Mouse (Mus musculus) forelimb bud, embryonic 11.5 days (tissue): Measurements from ENCODE around the gene Hist1h2ad.
"Not testable (repeated sequence)": the region's sequence is repeated elsewhere in the genome, so short reads cannot be mapped to it uniquely, and the experiment has no call there.

Experiments
- DNase-seq: peaks from one replicate; pipeline ENCODE4 v3.0.0-alpha.2; 2012; ENCODE audit warnings: low read depth, low spot score

The Hist1h2ad gene

DNA sequence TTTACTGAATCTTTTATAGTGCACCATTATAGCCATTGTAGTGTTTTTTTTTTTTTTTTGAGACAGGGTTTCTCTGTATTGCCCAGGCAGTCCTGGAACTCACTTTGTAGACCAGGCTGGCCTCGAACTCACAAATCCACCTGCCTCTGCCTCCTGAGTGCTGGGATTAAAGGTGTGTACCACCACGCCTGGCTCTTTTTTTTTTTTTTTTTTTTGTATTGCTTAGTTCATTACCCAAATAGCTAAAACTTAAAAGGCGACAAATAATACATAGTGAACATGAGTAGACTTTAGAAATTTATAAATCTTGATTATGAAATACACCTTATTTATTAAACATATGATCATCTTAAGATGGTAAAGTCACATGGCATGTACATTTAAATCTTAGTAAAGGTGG, 32.7 kb upstream of the Hist1h2ad start:
- DNase-seq, result no peak

DNA sequence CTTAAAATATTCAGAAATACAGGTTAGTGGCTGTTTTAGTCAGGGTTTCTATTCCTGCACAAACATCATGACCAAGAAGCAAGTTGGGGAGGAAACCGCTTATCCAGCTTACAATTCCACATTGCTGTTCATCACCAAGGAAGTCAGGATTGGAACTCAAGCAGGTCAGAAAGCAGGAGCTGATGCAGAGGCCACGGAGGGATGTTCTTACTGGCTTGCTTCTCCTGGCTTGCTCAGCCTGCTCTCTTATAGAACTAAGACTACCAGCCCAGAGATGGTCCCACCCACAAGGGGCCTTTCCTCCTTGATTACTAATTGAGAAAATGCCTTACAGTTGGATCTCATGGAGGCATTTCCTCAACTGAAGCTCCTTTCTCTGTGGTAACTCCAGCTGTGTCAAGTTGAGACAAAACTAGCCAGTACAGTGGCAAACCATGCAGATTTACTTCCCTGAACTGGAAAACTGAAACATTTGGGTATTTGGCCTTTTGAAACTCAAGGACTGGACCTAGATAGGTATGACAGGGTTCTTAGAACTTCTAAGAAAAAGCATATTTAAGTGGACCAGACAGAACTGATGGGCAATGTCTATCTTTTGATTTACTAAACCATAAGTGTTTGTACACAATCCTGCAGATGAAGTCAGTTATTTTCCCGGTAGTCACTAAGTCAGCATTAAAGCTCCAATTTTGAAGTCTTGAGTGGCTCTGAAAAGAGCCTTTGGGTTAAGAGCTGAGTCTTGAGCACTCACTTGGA, 31.8 kb upstream of the Hist1h2ad start:
- DNase-seq, result not testable (repeated sequence)

- peak; percentile 95 for DNase-seq
Measured at GRCm38 (mm10) chr13:23542999-23543607, 31.1 kb upstream of the Hist1h2ad start, which contains the start of gene Hist1h2bh. TSS of gene Hist1h2bh (minus strand) at chr13:23543392.

- DNase-seq, result peak; percentile 97
Measured at GRCm38 (mm10) chr13:23543965-23544786, 30.0 kb upstream of the Hist1h2ad start, which contains the start of gene Hist1h3f. TSS of gene Hist1h3f (plus strand) at chr13:23544052.

DNA sequence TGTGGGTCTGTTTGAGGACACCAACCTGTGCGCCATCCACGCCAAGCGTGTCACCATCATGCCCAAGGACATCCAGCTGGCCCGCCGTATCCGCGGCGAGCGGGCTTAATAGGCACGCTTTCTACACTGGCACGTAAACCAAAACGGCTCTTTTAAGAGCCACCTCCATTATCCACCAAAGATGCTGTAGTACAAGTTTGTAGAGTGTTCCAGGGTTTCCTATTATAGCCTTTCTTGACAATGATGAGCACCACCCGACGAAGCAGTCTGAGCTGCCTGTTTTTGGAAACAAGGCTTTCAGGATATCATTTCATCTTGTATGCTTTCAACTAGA, 29.4 kb upstream of the Hist1h2ad start:
- not testable (repeated sequence) for DNase-seq

DNA sequence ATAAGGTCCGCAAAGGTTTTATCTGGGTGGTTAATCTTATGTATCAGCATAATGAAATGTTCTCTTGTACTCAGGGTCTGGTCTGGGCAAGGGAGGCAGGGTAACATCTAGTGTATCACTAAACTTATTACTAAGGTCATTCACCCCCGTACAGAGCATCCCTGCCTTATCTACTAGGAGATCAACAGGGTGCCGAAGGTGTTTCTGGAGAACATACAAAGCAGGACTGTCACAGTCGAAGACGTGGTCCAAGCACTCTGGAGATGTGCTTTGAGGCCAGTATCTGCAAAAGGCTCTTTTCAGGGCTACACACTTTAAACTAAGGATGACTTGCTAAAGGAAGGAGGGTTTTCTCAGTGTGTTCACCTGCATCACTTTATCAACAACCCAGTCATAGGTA, 27.5 kb upstream of the Hist1h2ad start:
- DNase-seq, result no peak

GRCm38 (mm10) chr13:23550761-23551145, 23.4 kb upstream of the Hist1h2ad start:
- no peak for DNase-seq

DNA sequence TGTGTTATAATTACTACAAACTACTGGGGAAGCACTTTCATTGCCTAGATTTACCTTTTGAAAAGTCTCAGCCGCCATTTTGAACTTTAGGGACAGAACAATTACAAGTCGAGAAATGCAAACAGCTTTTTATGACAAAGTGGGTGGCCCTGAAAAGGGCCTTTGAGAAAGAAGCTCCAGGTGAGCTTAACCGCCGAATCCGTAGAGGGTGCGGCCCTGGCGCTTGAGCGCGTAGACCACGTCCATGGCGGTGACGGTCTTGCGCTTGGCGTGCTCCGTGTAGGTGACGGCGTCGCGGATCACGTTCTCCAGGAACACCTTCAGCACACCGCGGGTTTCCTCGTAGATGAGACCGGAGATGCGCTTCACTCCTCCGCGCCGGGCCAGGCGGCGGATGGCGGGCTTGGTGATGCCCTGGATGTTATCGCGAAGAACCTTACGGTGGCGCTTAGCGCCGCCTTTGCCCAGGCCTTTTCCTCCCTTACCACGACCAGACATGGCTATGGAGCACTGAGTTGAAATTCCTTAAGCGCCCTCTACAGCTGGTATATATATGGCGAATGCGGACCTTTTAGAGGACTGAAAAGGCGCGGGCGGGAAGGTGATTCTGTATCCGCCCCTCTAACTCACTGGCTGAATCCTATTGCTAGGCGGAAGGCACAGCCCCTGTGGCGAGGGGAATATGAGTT, 22.9 kb upstream of the Hist1h2ad start, which contains the start of gene Hist1h4f:
Gene Hist1h4f, minus strand, starts transcription at position 503 of the 689 bp plus-strand sequence.
- DNase-seq, result peak; percentile 97

DNA sequence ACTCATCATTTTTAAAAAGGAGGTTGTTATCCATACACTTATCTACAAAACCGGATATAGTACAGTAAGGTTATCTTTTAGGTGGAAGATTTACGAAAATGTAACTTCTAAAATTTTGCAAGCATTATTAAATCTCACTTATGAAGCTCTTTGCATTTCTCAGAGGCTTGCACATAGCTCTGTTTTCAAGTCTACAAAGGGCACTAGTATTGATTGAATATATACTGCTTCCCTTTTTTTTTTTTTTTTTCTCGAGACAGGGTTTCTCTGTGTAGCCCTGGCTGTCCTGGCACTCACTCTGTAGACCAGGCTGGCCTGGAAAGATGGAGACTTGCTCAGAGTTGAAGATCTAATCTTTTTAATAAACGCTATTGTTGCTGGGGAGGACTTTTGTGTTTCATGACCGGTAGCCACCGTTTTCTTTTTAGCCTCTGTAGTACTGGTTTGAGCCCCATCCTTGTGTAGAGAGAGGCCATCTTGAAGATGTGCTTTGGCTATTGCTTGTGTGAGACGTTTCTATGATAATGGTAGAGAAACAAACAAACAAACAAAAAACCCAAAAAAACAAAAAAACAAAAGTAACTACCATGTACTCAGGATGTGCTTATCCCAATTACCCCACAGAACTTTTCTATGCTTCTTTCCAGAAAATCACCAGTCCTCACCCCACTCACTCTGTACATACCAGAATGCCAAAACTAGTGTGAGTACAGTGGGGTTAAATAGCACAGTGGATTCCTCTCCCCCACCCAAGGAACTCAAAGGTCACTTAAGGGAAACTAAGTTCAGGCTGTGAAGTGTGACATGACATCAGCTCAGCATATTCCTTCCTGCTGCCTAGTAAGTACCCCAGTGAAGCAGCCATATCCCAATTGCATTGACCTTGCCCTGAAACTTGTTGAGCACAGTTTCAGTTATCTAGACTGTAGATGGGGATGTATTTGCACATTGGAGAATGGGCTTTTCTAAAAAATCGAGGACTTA, 22.0 kb upstream of the Hist1h2ad start:
- DNase-seq, result no peak

DNA sequence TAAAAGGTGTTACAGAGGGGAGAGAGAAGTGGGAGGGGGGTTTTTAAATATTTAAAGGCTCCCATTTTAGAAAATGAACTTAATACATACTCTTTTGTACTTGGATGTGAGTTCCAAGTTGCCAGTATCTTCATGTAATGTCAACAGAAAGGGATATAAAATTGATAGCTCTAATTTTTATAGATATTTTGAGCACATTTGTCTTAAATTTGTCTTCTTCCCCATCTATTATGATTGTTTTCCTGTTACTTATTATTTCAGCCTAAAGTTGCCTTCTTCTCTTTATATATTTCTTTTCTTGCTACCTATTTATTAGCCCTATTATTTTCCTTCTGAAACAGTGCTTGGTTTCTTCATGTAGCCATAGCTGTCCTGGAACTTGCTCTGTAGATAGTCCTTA, 21.2 kb upstream of the Hist1h2ad start, which contains the start of gene Hist1h1d:
Gene Hist1h1d, plus strand, starts transcription at position 301 of the 400 bp plus-strand sequence.
- no peak for DNase-seq

DNA sequence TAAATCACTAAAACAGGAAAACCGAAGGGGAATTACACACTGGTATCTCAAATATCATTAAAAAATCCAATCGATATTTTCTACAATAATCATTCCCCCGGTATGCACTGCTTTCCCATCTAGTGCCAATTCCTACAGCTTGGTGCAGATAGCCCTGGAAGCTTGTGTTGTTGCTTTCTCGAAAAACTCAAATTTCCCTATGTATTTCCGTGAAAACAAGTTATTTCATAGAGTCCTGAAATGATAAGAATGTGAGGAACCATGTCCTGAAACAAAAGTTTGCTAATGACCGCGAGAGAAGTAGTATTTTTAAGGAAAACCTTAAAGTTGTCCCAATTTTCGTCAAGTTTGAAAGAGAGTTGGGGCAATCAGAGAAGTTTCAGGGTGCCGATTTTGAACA, 19.8 kb upstream of the Hist1h2ad start:
- no peak for DNase-seq

DNA sequence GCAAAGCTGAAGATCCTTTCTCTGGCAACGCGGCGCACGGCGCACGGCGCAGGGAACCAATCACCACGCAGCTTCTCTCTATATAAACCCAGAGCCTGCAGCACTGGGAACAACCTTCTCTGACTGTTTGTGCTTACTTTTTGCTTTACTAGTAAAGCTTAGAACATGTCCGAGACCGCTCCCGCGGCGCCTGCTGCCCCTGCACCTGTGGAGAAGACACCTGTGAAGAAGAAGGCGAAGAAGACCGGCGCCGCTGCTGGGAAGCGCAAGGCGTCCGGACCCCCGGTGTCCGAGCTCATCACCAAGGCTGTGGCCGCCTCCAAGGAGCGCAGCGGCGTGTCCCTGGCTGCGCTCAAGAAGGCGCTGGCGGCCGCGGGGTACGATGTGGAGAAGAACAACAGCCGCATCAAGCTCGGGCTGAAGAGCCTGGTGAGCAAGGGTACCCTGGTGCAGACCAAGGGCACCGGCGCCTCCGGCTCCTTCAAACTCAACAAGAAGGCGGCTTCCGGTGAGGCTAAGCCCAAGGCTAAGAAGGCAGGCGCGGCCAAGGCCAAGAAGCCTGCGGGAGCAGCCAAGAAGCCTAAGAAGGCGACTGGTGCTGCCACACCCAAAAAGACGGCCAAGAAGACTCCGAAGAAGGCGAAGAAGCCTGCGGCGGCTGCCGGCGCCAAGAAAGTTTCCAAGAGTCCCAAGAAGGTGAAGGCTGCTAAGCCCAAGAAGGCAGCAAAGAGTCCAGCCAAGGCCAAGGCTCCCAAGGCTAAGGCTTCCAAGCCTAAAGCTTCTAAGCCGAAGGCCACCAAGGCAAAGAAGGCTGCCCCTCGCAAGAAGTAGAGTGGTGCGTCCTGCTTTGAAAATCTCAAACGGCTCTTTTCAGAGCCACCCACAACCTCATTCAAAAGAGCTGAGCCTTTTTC, 19.0 kb upstream of the Hist1h2ad start:
- peak; percentile 93 for DNase-seq

DNA sequence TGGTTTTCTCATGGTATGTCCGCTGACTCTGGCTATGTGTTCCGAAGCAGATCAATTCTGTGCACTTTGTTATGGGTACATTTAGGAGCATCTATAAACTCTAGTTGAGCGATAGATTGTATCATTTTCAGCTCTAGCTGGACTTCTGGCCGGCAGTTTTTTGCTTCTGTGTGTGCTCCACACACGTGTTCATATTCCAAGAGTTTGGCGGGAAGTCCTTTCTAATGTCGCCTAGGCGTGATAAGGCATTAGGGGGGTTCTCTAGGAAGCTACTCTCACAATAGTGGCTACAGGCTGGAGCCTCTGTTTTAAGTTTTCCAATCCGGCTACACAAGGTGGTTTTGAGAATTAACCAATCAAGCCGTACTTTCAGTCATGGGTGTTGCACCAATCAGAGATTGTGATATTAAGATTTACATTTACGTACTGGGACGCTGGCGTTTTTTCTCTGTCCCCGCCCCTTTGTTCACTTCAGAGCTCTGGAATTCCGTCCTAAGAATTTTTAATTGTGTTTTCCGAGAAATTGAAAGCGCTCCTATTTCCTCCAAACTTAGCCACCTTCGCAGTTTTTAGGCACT, 18.3 kb upstream of the Hist1h2ad start:
- DNase-seq, result peak; percentile 93

GRCm38 (mm10) chr13:23556906-23557305, 17.3 kb upstream of the Hist1h2ad start:
- no peak for DNase-seq

- DNase-seq, result not testable (repeated sequence)
Measured at GRCm38 (mm10) chr13:23560699-23561098, 13.5 kb upstream of the Hist1h2ad start.

DNA sequence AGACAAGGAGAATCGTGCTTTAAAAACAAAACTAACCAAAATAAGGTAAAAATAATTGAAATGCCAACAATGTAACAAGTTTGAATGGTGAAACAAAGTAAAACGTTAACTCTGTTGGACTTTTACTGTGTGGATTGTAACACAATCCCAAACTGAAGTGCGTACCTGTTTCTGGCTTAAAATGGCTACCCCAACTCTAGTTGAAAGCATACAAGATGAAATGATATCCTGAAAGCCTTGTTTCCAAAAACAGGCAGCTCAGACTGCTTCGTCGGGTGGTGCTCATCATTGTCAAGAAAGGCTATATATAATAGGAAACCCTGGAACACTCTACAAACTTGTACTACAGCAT, 12.7 kb upstream of the Hist1h2ad start:
- not testable (repeated sequence) for DNase-seq

GRCm38 (mm10) chr13:23561883-23562659, 12.1 kb upstream of the Hist1h2ad start, which contains the start of gene Hist1h3e:
TSS of gene Hist1h3e (minus strand) at chr13:23562369.
- peak; percentile 99 for DNase-seq
